Mouse (Mus musculus): ENCODE results near the gene Eif4g3.
A peak's percentile ranks its signal among the peaks of the same experiment; 100 is the strongest.

Eif4g3 gene

GRCm38 (mm10) chr4:137990433-137990832, 2.4 kb upstream of the Eif4g3 start:
- DNase-seq (ENCODE audit: low spot score) = no peak

GRCm38 (mm10) chr4:137991240-137991639, 1.6 kb upstream of the Eif4g3 start:
- no peak for DNase-seq (ENCODE audit: low spot score)

- DNase-seq (ENCODE audit: low spot score) = peak; percentile 100
These were observed 503 bp downstream of the Eif4g3 start for GRCm38 (mm10) chr4:137993291-137993758.

GRCm38 (mm10) chr4:137993821-137994561, 1.2 kb downstream of the Eif4g3 start:
- peak; percentile 42 for DNase-seq (ENCODE audit: low spot score)

- DNase-seq (ENCODE audit: low spot score) = no peak
These were observed 1.9 kb downstream of the Eif4g3 start for GRCm38 (mm10) chr4:137994562-137995336.

- DNase-seq (ENCODE audit: low spot score) = peak; percentile 39
These were observed 2.6 kb downstream of the Eif4g3 start for GRCm38 (mm10) chr4:137995399-137995798.

- no peak for DNase-seq (ENCODE audit: low spot score)
These were observed 5.4 kb downstream of the Eif4g3 start for GRCm38 (mm10) chr4:137998232-137998631.

GRCm38 (mm10) chr4:138000682-138001081, 7.9 kb downstream of the Eif4g3 start:
- DNase-seq (ENCODE audit: low spot score) = peak; percentile 29

GRCm38 (mm10) chr4:138003909-138004610, 11.2 kb downstream of the Eif4g3 start:
- no peak for DNase-seq (ENCODE audit: low spot score)

GRCm38 (mm10) chr4:138005781-138006180, 13.0 kb downstream of the Eif4g3 start:
- no peak for DNase-seq (ENCODE audit: low spot score)

GRCm38 (mm10) chr4:138006951-138007613, 14.3 kb downstream of the Eif4g3 start:
- no peak for DNase-seq (ENCODE audit: low spot score)

- DNase-seq (ENCODE audit: low spot score) = no peak
These were observed 15.8 kb downstream of the Eif4g3 start for GRCm38 (mm10) chr4:138008646-138009045.

GRCm38 (mm10) chr4:138009786-138010502, 17.1 kb downstream of the Eif4g3 start:
- no peak for DNase-seq (ENCODE audit: low spot score)

GRCm38 (mm10) chr4:138013723-138014479, 21.1 kb downstream of the Eif4g3 start:
- no peak for DNase-seq (ENCODE audit: low spot score)

- DNase-seq (ENCODE audit: low spot score) = no peak
These were observed 23.1 kb downstream of the Eif4g3 start for GRCm38 (mm10) chr4:138015966-138016365.

- DNase-seq (ENCODE audit: low spot score) = no peak
These were observed 24.3 kb downstream of the Eif4g3 start for GRCm38 (mm10) chr4:138017085-138017637.

GRCm38 (mm10) chr4:138018011-138018410, 25.2 kb downstream of the Eif4g3 start:
- DNase-seq (ENCODE audit: low spot score) = no peak

- no peak for DNase-seq (ENCODE audit: low spot score)
These were observed 27.4 kb downstream of the Eif4g3 start for GRCm38 (mm10) chr4:138020231-138020630.

GRCm38 (mm10) chr4:138021651-138022050, 28.8 kb downstream of the Eif4g3 start:
- no peak for DNase-seq (ENCODE audit: low spot score)

- no peak for DNase-seq (ENCODE audit: low spot score)
These were observed 29.9 kb downstream of the Eif4g3 start for GRCm38 (mm10) chr4:138022761-138023160.
